Mouse (Mus musculus): Measurements from ENCODE around the gene Alpi.

GRCm38 (mm10) chr1:87101411-87101810, at the start of gene Alpi:
- TF ChIP-seq CTCF (IDR thresholded peaks at IDR 0.05; ENCODE audit: control insufficient read depth, insufficient read depth, insufficient replicate concordance, low read depth, low read length), result no peak
- no peak for TF ChIP-seq POLR2A (IDR thresholded peaks at IDR 0.05; ENCODE audit: control insufficient read depth, low read depth, low read length)

All from testis, adult 2 months (tissue).